Mouse (Mus musculus) right cerebral cortex, adult 18-20 months (tissue): Measurements from ENCODE around the gene Nsd2.
"Not testable (repeated sequence)": the region's sequence is repeated elsewhere in the genome, so short reads cannot be mapped to it uniquely, and the experiment has no call there.

ENCODE experiments used
- DNase-seq: peaks from one replicate; pipeline ENCODE4 v3.0.0; 2022; ENCODE audit warnings: mixed read lengths

Nsd2 gene

DNA sequence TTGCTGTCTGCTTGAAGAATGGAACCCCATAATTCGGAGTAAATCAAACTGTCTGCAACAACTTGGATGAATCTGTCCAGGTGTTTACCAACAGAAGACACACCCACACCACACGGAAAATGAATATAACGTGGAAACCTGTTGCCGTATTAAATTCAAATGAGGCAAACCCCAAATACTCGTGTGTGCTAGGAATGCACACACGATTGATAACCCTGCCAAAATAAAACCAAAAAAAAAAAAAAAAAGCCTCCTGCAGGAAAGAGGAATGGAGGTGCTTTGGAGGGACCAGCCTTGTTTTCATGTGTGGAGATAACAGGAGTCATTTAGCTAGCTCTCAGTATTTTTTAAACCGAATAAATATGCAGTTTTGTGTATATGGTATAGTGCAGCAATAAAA, 114.4 kb downstream of the Nsd2 start:
- no peak for DNase-seq

GRCm38 (mm10) chr5:33935700-33936111, 115.2 kb downstream of the Nsd2 start:
- DNase-seq: no peak

GRCm38 (mm10) chr5:33936120-33936707, 115.7 kb downstream of the Nsd2 start, which contains the start of gene Nelfa:
Nelfa (minus strand) TSS chr5:33936413.
- DNase-seq: peak; percentile 100

- no peak for DNase-seq
These were observed 116.7 kb downstream of the Nsd2 start for GRCm38 (mm10) chr5:33937230-33937629.

DNA sequence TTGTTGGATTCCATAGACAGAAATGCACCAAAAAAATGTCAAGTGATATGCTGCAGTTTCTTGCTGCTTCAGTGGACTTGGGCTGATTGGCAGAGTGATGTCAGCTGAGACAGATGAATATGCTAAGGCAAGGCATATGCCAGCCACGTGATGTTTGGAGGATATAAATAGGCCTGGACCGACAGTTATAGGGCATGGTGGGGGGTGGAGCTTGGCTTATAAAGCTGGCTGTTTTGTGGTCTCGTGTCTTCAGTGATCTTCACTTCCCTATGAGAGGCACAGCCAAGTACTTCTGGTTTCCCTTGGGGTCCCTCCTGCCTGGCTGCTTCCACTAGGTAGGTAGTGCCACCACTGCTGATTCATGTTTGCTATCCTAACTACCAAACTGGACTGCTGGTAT, 117.9 kb downstream of the Nsd2 start:
- no peak for DNase-seq

- not testable (repeated sequence) for DNase-seq
These were observed 126.5 kb downstream of the Nsd2 start for GRCm38 (mm10) chr5:33947035-33947434.
